Mouse (Mus musculus) embryonic facial prominence, embryonic 12.5 days (tissue): ENCODE results near the gene Tuba8. TPM values are rescaled to one million over a fixed set of nuclear protein-coding genes. Genes with fewer than 3 reads are reported as not detected.

Experiments used
- ATAC-seq: fragments of 200-750 bp; cut with Nextera tagmentation; 2 replicates; pipeline ENCODE4 v1.8.0; 2017; ENCODE audit not compliant: insufficient number of reproducible peaks, insufficient read depth, low FRiP score, low TSS enrichment
- H3K27ac ChIP-seq: fragments of 300-500 bp; sonication (generic); 2 replicates; pipeline ENCODE4 v1.5.1; 2016; ENCODE audit warnings: mild to moderate bottlenecking
- H3K27me3 ChIP-seq: fragments of 300-500 bp; sonication (generic); 2 replicates; pipeline ENCODE4 v1.6.1; 2016; ENCODE audit warnings: mild to moderate bottlenecking, moderate library complexity
- H3K36me3 ChIP-seq: fragments of 300-500 bp; sonication (generic); 2 replicates; pipeline ENCODE4 v1.6.1; 2016; ENCODE audit warnings: mild to moderate bottlenecking
- H3K4me1 ChIP-seq: fragments of 300-500 bp; sonication (generic); 2 replicates; pipeline ENCODE4 v1.6.1; 2016
- H3K4me2 ChIP-seq: fragments of 300-500 bp; sonication (generic); replicated peaks from 2 replicates; pipeline ENCODE4 v1.6.1; 2016; ENCODE audit warnings: mild to moderate bottlenecking, moderate library complexity
- H3K4me3 ChIP-seq: fragments of 300-500 bp; sonication (generic); 2 replicates; pipeline ENCODE4 v1.5.1; 2016; ENCODE audit warnings: mild to moderate bottlenecking
- H3K9ac ChIP-seq: fragments of 300-500 bp; sonication (generic); 2 replicates; pipeline ENCODE4 v1.6.1; 2016; ENCODE audit warnings: mild to moderate bottlenecking, moderate library complexity
- H3K9me3 ChIP-seq: fragments of 300-500 bp; sonication (generic); 2 replicates; pipeline ENCODE4 v1.6.1; 2016; ENCODE audit warnings: mild to moderate bottlenecking, moderate library complexity
- WGBS: fragments of 180-500 bp; shearing (Covaris S2); methylation state at CpG from one replicate; pipeline ENCODE4 v1.1.7; 2016; 5-methylcytosine and 5-hydroxymethylcytosine counted together
- polyA plus RNA-seq: library from polyadenylated mRNA; unstranded; fragments of >200 nt; fragmentation: Nextera tagmentation; extraction: Ambion mirVana; gene quantifications from 2 replicates; pipeline ENCODE4 v1.2.1, GENCODE M21; 2016

The Tuba8 gene
- polyA plus RNA-seq, 1 experiment from 2014 or later: 0.18 TPM

DNA sequence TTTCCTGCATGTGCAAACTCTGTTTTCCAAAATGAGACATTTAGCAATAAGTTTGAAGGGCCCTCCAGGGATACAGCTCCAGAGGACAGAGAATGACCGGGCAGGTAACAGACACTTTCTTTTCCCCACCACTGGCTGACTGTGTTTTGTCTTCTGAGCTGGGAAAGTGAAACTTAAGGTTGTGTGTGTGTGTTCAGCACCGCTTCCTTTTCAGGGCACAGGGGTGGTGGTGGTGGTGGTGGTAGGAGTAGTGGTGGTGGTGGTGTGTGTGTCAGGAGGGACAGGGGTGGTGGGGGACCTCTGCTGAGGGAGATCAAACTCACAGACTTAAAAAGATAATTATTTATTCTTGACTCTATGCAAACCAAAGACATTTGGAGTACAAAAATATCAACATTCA, 31.3 kb downstream of the Tuba8 start:
- Histone ChIP-seq H3K4me3 (no peak overlapping the region), H3K9me3 (no peaks in the 10 kb centered on the region), H3K4me2 (no peak overlapping the region), H3K27me3 (peaks cover 9% of the 10 kb centered on the region; the same call in 1 of the 2 replicates), H3K36me3 (no peaks in the 10 kb centered on the region), H3K9ac (no peak overlapping the region), H3K27ac (no peak overlapping the region), H3K4me1 (no peaks in the 10 kb centered on the region)
- no peak for ATAC-seq
- 62% methylated on average over 2 of the region's 2 CpGs for WGBS

DNA sequence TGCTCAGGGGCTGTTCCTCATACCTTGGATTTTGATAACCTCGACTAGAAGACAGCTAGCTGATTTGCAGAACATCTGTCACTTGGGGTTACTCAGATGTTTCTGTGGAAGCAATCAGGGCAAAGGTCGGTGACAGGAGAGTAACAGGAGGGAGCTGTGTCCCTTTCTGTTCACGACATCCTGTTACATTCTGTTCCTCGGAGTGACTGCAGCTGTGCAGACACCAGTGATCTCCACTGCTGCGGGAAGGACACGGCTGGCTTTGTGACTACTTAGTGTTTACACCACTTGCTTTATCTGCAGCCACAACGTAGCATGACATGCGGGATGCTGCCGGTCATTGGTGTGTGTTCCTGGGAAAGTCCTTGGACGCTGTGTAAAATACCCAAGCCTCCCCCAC, 32.7 kb downstream of the Tuba8 start:
- Histone ChIP-seq H3K36me3 (no peaks in the 10 kb centered on the region), H3K4me2 (no peak overlapping the region), H3K4me3 (no peak overlapping the region), H3K27me3 (peaks cover 13% of the 10 kb centered on the region; the same call in 1 of the 2 replicates), H3K4me1 (no peaks in the 10 kb centered on the region), H3K27ac (no peak overlapping the region), H3K9ac (no peak overlapping the region), H3K9me3 (no peaks in the 10 kb centered on the region)
- WGBS: 50% methylated on average over 10 of the region's 10 CpGs
- no peak for ATAC-seq

GRCm38 (mm10) chr6:121245127-121246036, 34.9 kb downstream of the Tuba8 start, which contains the start of gene Usp18:
Gene Usp18, plus strand, starts transcription at chr6:121245906.
- Histone ChIP-seq H3K27me3 (peaks cover 13% of the 10 kb centered on the region; the same call in 1 of the 2 replicates), H3K4me3 (peak within 1 kb of the TSS; percentile 54), H3K9me3 (no peaks in the 10 kb centered on the region), H3K27ac (no peak within 1 kb of the TSS), H3K36me3 (no peaks in the 10 kb centered on the region), H3K9ac (peak within 1 kb of the TSS; percentile 48), H3K4me2 (peak within 1 kb of the TSS; percentile 65), H3K4me1 (no peaks in the 10 kb centered on the region)
- peak; percentile 90 for ATAC-seq
- WGBS: 10% methylated on average over 35 of the region's 35 CpGs

DNA sequence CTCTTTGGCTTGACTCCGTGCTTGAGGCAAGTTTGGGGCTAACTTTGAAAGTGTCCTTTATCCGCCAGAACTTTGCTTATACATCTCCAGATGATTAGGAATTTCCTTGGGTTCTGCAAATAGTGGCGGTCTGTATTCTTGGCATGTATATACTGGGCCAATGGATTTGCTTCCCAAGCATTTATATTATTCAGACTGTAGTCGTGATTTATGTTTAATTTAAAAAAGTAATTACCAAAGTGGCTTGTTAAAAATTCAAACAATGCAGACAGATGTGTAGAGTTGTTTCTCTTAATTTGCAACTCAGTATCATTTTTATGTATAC, 35.5 kb downstream of the Tuba8 start:
- H3K4me1 ChIP-seq: no peaks in the 10 kb centered on the region
- H3K9me3 ChIP-seq: no peaks in the 10 kb centered on the region
- no peak for ATAC-seq
- WGBS: 12% methylated on average over 4 of the region's 4 CpGs
- H3K4me2 ChIP-seq: peak overlapping the region; percentile 65
- H3K4me3 ChIP-seq: peak overlapping the region; percentile 54
- H3K9ac ChIP-seq: peak overlapping the region; percentile 48
- H3K27me3 ChIP-seq: peaks cover 13% of the 10 kb centered on the region; the same call in 1 of the 2 replicates
- no peak overlapping the region for H3K27ac ChIP-seq
- no peaks in the 10 kb centered on the region for H3K36me3 ChIP-seq

DNA sequence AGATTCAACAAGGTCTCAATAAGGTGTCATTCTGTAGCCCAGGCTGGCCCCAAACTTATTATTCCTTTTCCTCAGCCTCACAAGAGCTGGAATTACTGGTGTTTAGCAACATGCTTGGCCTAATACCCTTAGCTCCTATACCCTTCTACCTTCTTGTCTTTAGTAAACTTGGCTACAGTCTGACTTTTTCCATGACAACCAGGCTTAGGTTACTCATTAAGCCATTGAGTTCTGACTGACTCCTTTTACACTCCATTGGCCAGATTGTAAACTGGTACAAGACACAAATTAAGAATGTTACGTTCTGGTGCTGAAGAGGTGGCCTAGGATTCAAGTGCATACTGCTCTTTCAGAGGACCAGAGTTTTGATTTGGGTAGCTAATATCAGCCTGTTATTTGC, 39.9 kb downstream of the Tuba8 start:
- Histone ChIP-seq H3K9me3 (no peaks in the 10 kb centered on the region), H3K36me3 (no peaks in the 10 kb centered on the region), H3K4me3 (no peak overlapping the region), H3K27me3 (0 out of 2 replicates have a peak, but pooled peaks cover 4% of the 10 kb centered on the region), H3K27ac (no peak overlapping the region), H3K9ac (no peak overlapping the region), H3K4me1 (no peaks in the 10 kb centered on the region), H3K4me2 (no peak overlapping the region)
- no peak for ATAC-seq
- 70% methylated on average over 1 of the region's 1 CpGs for WGBS

DNA sequence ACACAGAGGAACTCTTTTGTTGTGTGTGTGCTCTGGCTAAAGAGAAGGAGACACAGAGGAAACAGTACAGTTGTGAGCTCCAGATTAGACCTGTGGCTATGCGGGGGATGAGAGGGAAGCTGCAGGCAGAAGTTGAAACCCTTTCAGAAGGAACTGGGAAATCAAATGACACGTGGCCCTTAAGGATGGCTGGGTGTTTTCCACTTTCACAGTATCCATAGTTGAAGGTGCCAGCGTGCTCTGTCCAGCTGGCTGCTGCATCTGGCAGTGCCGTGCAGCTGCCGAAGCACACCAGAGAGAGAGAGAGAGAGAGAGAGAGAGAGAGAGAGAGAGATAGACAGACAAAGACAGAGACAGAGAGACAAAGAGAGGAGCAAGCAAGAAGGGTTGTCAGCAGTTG, 40.8 kb downstream of the Tuba8 start:
- H3K27me3 ChIP-seq: 0 out of 2 replicates have a peak, but pooled peaks cover 4% of the 10 kb centered on the region
- no peak overlapping the region for H3K4me3 ChIP-seq
- no peaks in the 10 kb centered on the region for H3K9me3 ChIP-seq
- whole genome bisulfite sequencing: 66% methylated on average over 5 of the region's 5 CpGs
- H3K36me3 ChIP-seq: no peaks in the 10 kb centered on the region
- ATAC-seq: no peak
- no peak overlapping the region for H3K27ac ChIP-seq
- no peak overlapping the region for H3K4me2 ChIP-seq
- no peak overlapping the region for H3K9ac ChIP-seq
- H3K4me1 ChIP-seq: no peaks in the 10 kb centered on the region

GRCm38 (mm10) chr6:121260548-121260947, 50.1 kb downstream of the Tuba8 start:
- Histone ChIP-seq H3K9ac (no peak overlapping the region), H3K27me3 (no peaks in the 10 kb centered on the region), H3K9me3 (no peaks in the 10 kb centered on the region), H3K4me1 (no peaks in the 10 kb centered on the region), H3K4me3 (no peak overlapping the region), H3K27ac (no peak overlapping the region), H3K36me3 (no peaks in the 10 kb centered on the region), H3K4me2 (no peak overlapping the region)
- ATAC-seq: no peak
- WGBS: 31% methylated on average over 9 of the region's 9 CpGs

DNA sequence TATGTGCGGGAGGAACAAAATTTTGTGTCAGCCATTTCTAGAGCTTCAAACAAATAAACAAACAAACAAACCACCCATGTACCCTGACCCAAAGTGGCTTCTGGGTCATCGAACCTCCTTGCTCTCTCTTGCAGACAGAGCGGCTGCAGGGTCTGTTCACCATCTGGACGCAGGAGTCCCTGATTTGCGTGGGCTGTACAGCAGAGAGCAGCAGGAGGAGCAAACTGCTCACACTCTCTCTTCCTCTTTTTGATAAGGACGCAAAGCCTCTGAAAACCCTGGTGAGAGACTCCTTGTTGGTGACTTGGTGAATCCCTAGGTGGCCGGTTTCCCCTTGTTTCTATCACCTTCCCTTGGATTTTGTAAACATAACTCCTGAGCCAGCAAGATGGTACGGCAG, 50.7 kb downstream of the Tuba8 start:
- ATAC-seq: no peak

GRCm38 (mm10) chr6:121262004-121262403, 51.5 kb downstream of the Tuba8 start:
- H3K27ac ChIP-seq: no peak overlapping the region
- ATAC-seq: no peak
- 86% methylated on average over 10 of the region's 10 CpGs for WGBS
- H3K4me1 ChIP-seq: no peaks in the 10 kb centered on the region
- no peak overlapping the region for H3K9ac ChIP-seq
- no peaks in the 10 kb centered on the region for H3K9me3 ChIP-seq
- no peak overlapping the region for H3K4me3 ChIP-seq
- H3K36me3 ChIP-seq: no peaks in the 10 kb centered on the region
- no peaks in the 10 kb centered on the region for H3K27me3 ChIP-seq
- no peak overlapping the region for H3K4me2 ChIP-seq

More for the DNA sequence above, 50.7 kb downstream of the Tuba8 start:
- Histone ChIP-seq H3K27ac (no peak overlapping the region), H3K4me1 (no peaks in the 10 kb centered on the region), H3K27me3 (no peaks in the 10 kb centered on the region), H3K9me3 (no peaks in the 10 kb centered on the region), H3K9ac (no peak overlapping the region), H3K36me3 (no peaks in the 10 kb centered on the region), H3K4me2 (no peak overlapping the region), H3K4me3 (no peak overlapping the region)
- WGBS: 72% methylated on average over 8 of the region's 8 CpGs

DNA sequence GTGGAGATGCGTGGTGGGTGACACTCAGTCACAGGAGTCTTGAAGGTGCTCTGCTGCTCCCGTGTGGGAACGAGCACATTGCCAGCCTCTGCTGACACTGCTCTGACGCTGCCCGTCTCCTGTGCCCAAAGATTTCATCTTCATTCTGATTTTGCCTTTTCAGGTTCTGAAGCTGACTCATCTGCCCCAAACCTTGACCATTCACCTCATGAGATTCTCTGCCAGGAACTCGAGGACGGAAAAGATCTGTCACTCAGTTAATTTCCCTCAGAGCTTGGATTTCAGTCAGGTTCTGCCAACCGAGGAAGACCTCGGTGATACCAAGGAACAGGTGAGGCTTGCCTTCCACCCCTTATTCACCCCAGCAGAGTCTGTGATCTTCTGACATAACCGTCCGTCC, 52.0 kb downstream of the Tuba8 start:
- no peaks in the 10 kb centered on the region for H3K9me3 ChIP-seq
- 85% methylated on average over 11 of the region's 11 CpGs for WGBS
- no peaks in the 10 kb centered on the region for H3K4me1 ChIP-seq
- no peak overlapping the region for H3K27ac ChIP-seq
- no peaks in the 10 kb centered on the region for H3K36me3 ChIP-seq
- no peak overlapping the region for H3K9ac ChIP-seq
- no peak overlapping the region for H3K4me3 ChIP-seq
- H3K27me3 ChIP-seq: no peaks in the 10 kb centered on the region
- ATAC-seq: no peak
- H3K4me2 ChIP-seq: no peak overlapping the region

DNA sequence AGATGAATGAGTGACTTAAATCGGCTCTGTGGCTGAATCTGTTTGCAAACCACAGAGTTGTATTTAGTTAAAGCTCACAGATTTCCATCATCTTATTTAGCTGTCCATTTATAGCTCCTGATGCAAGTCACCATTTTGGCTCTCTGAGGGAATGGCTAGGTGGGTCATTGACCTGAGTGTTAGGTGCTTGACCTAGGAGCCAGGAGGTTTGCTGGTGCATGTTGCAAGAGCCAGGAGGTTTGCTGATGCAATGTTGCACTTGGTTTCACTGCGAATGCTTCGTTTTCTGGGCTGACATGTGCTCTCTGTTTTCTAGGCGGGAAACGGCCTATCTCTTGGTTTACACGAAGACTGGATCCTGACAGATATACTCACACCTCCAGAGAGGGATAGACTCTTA, 59.7 kb downstream of the Tuba8 start:
- WGBS: 84% methylated on average over 6 of the region's 6 CpGs
- no peak overlapping the region for H3K4me3 ChIP-seq
- no peak overlapping the region for H3K27ac ChIP-seq
- ATAC-seq: no peak
- H3K9ac ChIP-seq: no peak overlapping the region
- H3K36me3 ChIP-seq: no peaks in the 10 kb centered on the region
- H3K4me2 ChIP-seq: no peak overlapping the region
- no peaks in the 10 kb centered on the region for H3K27me3 ChIP-seq
- H3K4me1 ChIP-seq: no peaks in the 10 kb centered on the region
- H3K9me3 ChIP-seq: no peaks in the 10 kb centered on the region

DNA sequence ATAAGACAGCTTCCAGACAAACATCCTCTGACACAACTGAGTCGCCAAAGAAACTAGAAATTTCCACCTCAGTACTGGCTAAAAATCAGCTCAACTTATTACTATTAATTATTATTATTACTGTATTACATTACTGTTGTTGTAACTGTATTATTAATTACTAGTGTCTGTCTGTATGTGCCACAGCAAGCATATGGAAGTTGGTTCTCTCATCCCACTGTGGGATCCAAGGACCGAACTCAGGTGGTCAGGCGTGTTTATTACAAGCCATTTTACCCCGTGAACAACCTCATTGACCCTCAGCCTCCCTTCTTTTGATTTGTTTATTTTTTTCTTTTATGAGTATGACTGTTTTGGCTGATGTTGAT, 61.2 kb downstream of the Tuba8 start:
- H3K4me2 ChIP-seq: peak overlapping the region; percentile 53; the same call in 1 of the 2 replicates
- WGBS: 13% methylated on average over 4 of the region's 4 CpGs
- no peak for ATAC-seq

More for the DNA sequence above, 61.2 kb downstream of the Tuba8 start:
- H3K27ac ChIP-seq: no peak overlapping the region
- no peaks in the 10 kb centered on the region for H3K27me3 ChIP-seq
- H3K9ac ChIP-seq: no peak overlapping the region
- H3K36me3 ChIP-seq: no peaks in the 10 kb centered on the region
- H3K9me3 ChIP-seq: no peaks in the 10 kb centered on the region
- H3K4me1 ChIP-seq: no peaks in the 10 kb centered on the region
- H3K4me3 ChIP-seq: no peak overlapping the region
